Mouse (Mus musculus) ES-Bruce4 (cell line): Measurements from ENCODE around the gene Fkbpl.

ENCODE experiments used
- CTCF ChIP-seq: IDR thresholded peaks from one replicate; pipeline ENCODE4 v1.8.1; 2011; ENCODE audit warnings: low read depth, low read length
- EP300 ChIP-seq: IDR thresholded peaks from 2 replicates; pipeline ENCODE4 v1.6.1; 2011; ENCODE audit warnings: low read depth, low read length; ENCODE audit not compliant: insufficient read depth
- POLR2A ChIP-seq: IDR thresholded peaks from one replicate; pipeline ENCODE4 v1.8.1; 2011; ENCODE audit warnings: low read length; ENCODE audit not compliant: insufficient read depth

GRCm38 (mm10) chr17:34659897-34660214, 15.3 kb downstream of the Fkbpl start:
- TF ChIP-seq EP300 (no peak), POLR2A (no peak), CTCF (no peak)
